Mouse (Mus musculus) E14TG2a.4 (cell line): Measurements from ENCODE around the gene Syndig1.

Experiments
- CTCF ChIP-seq: conservative IDR thresholded peaks from 2 replicates; pipeline ENCODE4 v1.5.1; 2014; ENCODE audit warnings: low read length
- NANOG ChIP-seq: IDR thresholded peaks from 2 replicates; pipeline ENCODE4 v1.6.1; 2014; ENCODE audit warnings: borderline replicate concordance, low read length, mixed read lengths
- POU5F1 ChIP-seq: IDR thresholded peaks from 2 replicates; pipeline ENCODE4 v1.6.1; 2014; ENCODE audit warnings: low read length, borderline replicate concordance

DNA sequence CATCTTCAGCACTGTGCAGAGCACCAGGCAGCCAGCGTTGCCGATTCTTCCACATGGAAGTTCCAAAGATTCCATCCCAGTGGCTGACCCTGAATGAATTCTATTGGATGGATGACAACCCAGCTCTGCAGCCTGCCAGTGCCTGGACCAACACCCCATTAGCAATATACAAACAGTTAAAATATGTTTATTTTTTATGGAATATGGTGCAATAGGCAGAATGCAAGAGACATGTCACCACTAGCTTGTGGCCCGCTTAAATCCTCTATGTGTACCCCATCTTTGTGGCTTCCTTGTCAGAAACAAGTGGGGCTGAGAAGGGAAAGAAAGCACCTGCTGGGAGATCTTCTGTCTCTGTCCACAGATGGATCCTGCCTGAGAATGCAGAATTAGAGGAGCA, 174.5 kb downstream of the Syndig1 start:
- no peak for TF ChIP-seq CTCF
- no peak for TF ChIP-seq POU5F1
- no peak for TF ChIP-seq NANOG
